Mouse (Mus musculus) adrenal gland, postnatal 4 days (tissue): Measurements from ENCODE around the gene Kcna7. TPM values are rescaled to one million over a fixed set of nuclear protein-coding genes. Genes with fewer than 3 reads are reported as not detected.
A peak's percentile ranks its signal among the peaks of the same experiment; 100 is the strongest.

Experiments
- DNase-seq, 2 experiments: peaks; one replicate each; pipeline ENCODE4 v3.0.0; 2021 to 2022; ENCODE audit warnings: low spot score in 2 of 2, mixed read lengths in 2 of 2
- microRNA-seq: library from miRNA; unstranded; fragments of <30 nt; microRNA quantifications from one replicate; pipeline ENCODE4 v1.2.0, GENCODE M21; 2021
- total RNA-seq, 2 experiments: library from RNA; stranded (reverse); gene quantifications; 2 replicates each; pipeline ENCODE4 v1.2.3; 2021

The Kcna7 gene
- total RNA-seq, 2 experiments from 2014 or later = 0.14 to 0.28 TPM

- no peak for DNase-seq
Measured at GRCm38 (mm10) chr7:45457204-45458060, 52.0 kb downstream of the Kcna7 start.

- DNase-seq = peak; percentile 56 to 72
Measured at GRCm38 (mm10) chr7:45458748-45459563, 53.5 kb downstream of the Kcna7 start.

Small RNAs within 50 kb of the gene (microRNA-seq; reads per million reads assigned to microRNA genes)
- gene Gm22133 = not detected

Other genes starting within 250 kb of the Kcna7 start
- gene Slc17a7, start 241.7 kb upstream of the Kcna7 start, total RNA-seq = 1 to 10 TPM in 1 of 2 experiments, under 1 TPM in 1; 0.31 to 1.9 TPM
- gene Gfy, start 226.1 kb upstream of the Kcna7 start, total RNA-seq = not detected
- not detected for gene Pth2, start 224.7 kb upstream of the Kcna7 start, total RNA-seq
- under 1 TPM; 0.31 to 0.84 TPM for gene Ccdc155, start 200.8 kb upstream of the Kcna7 start, total RNA-seq
- gene Dkkl1, start 193.5 kb upstream of the Kcna7 start, total RNA-seq = under 1 TPM in 1 of 2 experiments, not detected in 1; 0.78 TPM
- 10 to 100 TPM; 45.1 to 67.8 TPM for gene Tead2, start 189.9 kb upstream of the Kcna7 start, total RNA-seq
- gene Cd37, start 166.5 kb upstream of the Kcna7 start, total RNA-seq = 1 to 10 TPM; 4.1 to 6.2 TPM
- gene Slc6a16, start 164.6 kb upstream of the Kcna7 start, total RNA-seq = under 1 TPM in 1 of 2 experiments, not detected in 1; 0.28 TPM
- not detected for gene Slc6a21, start 128.1 kb upstream of the Kcna7 start, total RNA-seq
- 10 to 100 TPM; 17.0 to 18.1 TPM for gene Trpm4, start 71.9 kb upstream of the Kcna7 start, total RNA-seq
- gene Hrc, start 70.4 kb upstream of the Kcna7 start, total RNA-seq = 10 to 100 TPM in 1 of 2 experiments, 1 to 10 TPM in 1; 6.7 to 13.0 TPM
- gene Ppfia3, start 38.6 kb upstream of the Kcna7 start, total RNA-seq = 1 to 10 TPM; 4.7 to 6.9 TPM
- 1 to 10 TPM; 4.8 to 4.9 TPM for gene Lin7b, start 35.1 kb upstream of the Kcna7 start, total RNA-seq
- gene Snrnp70, start 9.9 kb upstream of the Kcna7 start, total RNA-seq = 100 to 1,000 TPM; 499 to 509 TPM
- gene Ntf5, start 8.0 kb downstream of the Kcna7 start, total RNA-seq = under 1 TPM; 0.20 to 0.67 TPM
- not detected for gene Lhb, start 15.2 kb downstream of the Kcna7 start, total RNA-seq
- gene Gys1, start 29.2 kb downstream of the Kcna7 start, total RNA-seq = 10 to 100 TPM; 38.6 to 40.2 TPM
- 10 to 100 TPM; 56.5 to 65.0 TPM for gene Ruvbl2, start 32.4 kb downstream of the Kcna7 start, total RNA-seq
- gene Ftl1, start 54.2 kb downstream of the Kcna7 start, total RNA-seq = 100 to 1,000 TPM; 684 to 753 TPM
- gene Bax, start 61.2 kb downstream of the Kcna7 start, total RNA-seq = 10 to 100 TPM; 75.8 to 78.4 TPM
- under 1 TPM; 0.45 to 0.54 TPM for gene Tulp2, start 76.2 kb downstream of the Kcna7 start, total RNA-seq
- gene Gm45808, start 81.2 kb downstream of the Kcna7 start, total RNA-seq = 10 to 100 TPM; 14.9 to 20.7 TPM
- gene Dhdh, start 83.2 kb downstream of the Kcna7 start, total RNA-seq = 10 to 100 TPM; 35.0 to 38.8 TPM
- 100 to 1,000 TPM; 236 to 239 TPM for gene Nucb1, start 104.8 kb downstream of the Kcna7 start, total RNA-seq
- 10 to 100 TPM; 36.9 to 45.1 TPM for gene Ppp1r15a, start 120.6 kb downstream of the Kcna7 start, total RNA-seq
- gene Plekha4, start 120.7 kb downstream of the Kcna7 start, total RNA-seq = 10 to 100 TPM; 12.5 to 17.5 TPM
- gene Hsd17b14, start 149.2 kb downstream of the Kcna7 start, total RNA-seq = 1 to 10 TPM; 1.3 to 1.8 TPM
- 10 to 100 TPM; 96.4 to 96.5 TPM for gene Bcat2, start 164.5 kb downstream of the Kcna7 start, total RNA-seq
- under 1 TPM in 1 of 2 experiments, not detected in 1; 0.34 TPM for gene Fgf21, start 209.8 kb downstream of the Kcna7 start, total RNA-seq
- gene Fut1, start 211.6 kb downstream of the Kcna7 start, total RNA-seq = under 1 TPM in 1 of 2 experiments, not detected in 1; 0.22 TPM
- gene Izumo1, start 216.2 kb downstream of the Kcna7 start, total RNA-seq = 1 to 10 TPM in 1 of 2 experiments, under 1 TPM in 1; 0.54 to 1.1 TPM
- 10 to 100 TPM; 31.1 to 31.2 TPM for gene Rasip1, start 221.8 kb downstream of the Kcna7 start, total RNA-seq
- gene Mamstr, start 234.3 kb downstream of the Kcna7 start, total RNA-seq = 10 to 100 TPM; 11.5 to 14.2 TPM